Mouse (Mus musculus): ENCODE results near the gene Crhr1. TPM values are rescaled to one million over a fixed set of nuclear protein-coding genes. Genes with fewer than 3 reads are reported as not detected.
"Not testable (repeated sequence)": the region's sequence is repeated elsewhere in the genome, so short reads cannot be mapped to it uniquely, and the experiment has no call there.

Crhr1 gene
- polyA plus RNA-seq, 1 experiment: not detected

GRCm38 (mm10) chr11:104211251-104211650, 78.6 kb downstream of the Crhr1 start:
- H3K27me3 ChIP-seq (ENCODE audit: control insufficient read depth, insufficient read depth, low read length): no peaks in the 10 kb centered on the region
- WGBS: 88% methylated on average over 6 of the region's 6 CpGs
- TF ChIP-seq POLR2A (IDR thresholded peaks at IDR 0.05; ENCODE audit: low read depth, low read length) (no peak), CTCF (IDR thresholded peaks at IDR 0.05; ENCODE audit: extremely low read depth, insufficient read length, insufficient replicate concordance, low read depth, low read length) (no peak)
- no peak overlapping the region for H3K4me3 ChIP-seq (ENCODE audit: low read depth, low read length)
- H3K4me1 ChIP-seq (ENCODE audit: control insufficient read depth, insufficient read depth, insufficient read length, low read length): no peaks in the 10 kb centered on the region
- no peaks in the 10 kb centered on the region for H3K36me3 ChIP-seq (ENCODE audit: control insufficient read depth, insufficient read depth, low read length)
- H3K27ac ChIP-seq (ENCODE audit: insufficient read depth, low read depth, low read length): no peak overlapping the region

DNA sequence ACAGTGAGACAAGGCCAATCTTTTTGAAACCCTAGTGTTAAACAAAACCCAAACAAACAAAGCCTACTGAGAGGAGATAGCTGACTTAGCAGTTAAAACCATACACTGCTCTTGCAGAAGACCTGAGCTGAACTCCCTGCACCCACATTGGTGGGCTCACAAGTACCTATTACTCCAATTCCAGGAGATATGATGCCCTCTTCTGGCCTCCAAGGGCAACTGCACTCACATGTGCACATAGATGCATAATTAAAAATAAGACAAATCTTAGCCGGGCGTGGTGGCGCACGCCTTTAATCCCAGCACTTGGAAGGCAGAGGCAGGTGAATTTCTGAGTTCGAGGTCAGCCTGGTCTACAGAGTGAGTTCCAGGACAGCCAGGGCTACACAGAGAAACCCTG, 81.5 kb downstream of the Crhr1 start:
- H3K4me1 ChIP-seq (ENCODE audit: control insufficient read depth, insufficient read depth, insufficient read length, low read length); H3K36me3 ChIP-seq (ENCODE audit: control insufficient read depth, insufficient read depth, low read length); H3K27me3 ChIP-seq (ENCODE audit: control insufficient read depth, insufficient read depth, low read length); H3K4me3 ChIP-seq (ENCODE audit: low read depth, low read length); H3K27ac ChIP-seq (ENCODE audit: insufficient read depth, low read depth, low read length): not testable (repeated sequence)
- 94% methylated on average over 5 of the region's 5 CpGs for WGBS

GRCm38 (mm10) chr11:104218075-104218474, 85.4 kb downstream of the Crhr1 start:
- Histone ChIP-seq H3K4me1 (ENCODE audit: control insufficient read depth, insufficient read depth, insufficient read length, low read length) (no peaks in the 10 kb centered on the region), H3K36me3 (ENCODE audit: control insufficient read depth, insufficient read depth, low read length) (no peaks in the 10 kb centered on the region), H3K4me3 (ENCODE audit: low read depth, low read length) (no peak overlapping the region), H3K27ac (ENCODE audit: insufficient read depth, low read depth, low read length) (no peak overlapping the region), H3K27me3 (ENCODE audit: control insufficient read depth, insufficient read depth, low read length) (no peaks in the 10 kb centered on the region)
- TF ChIP-seq POLR2A (IDR thresholded peaks at IDR 0.05; ENCODE audit: low read depth, low read length) (no peak), CTCF (IDR thresholded peaks at IDR 0.05; ENCODE audit: extremely low read depth, insufficient read length, insufficient replicate concordance, low read depth, low read length) (no peak)
- 71% methylated on average over 3 of the region's 3 CpGs for WGBS

- Histone ChIP-seq H3K27ac (ENCODE audit: insufficient read depth, low read depth, low read length) (no peak overlapping the region), H3K4me3 (ENCODE audit: low read depth, low read length) (no peak overlapping the region), H3K27me3 (ENCODE audit: control insufficient read depth, insufficient read depth, low read length) (no peaks in the 10 kb centered on the region), H3K36me3 (ENCODE audit: control insufficient read depth, insufficient read depth, low read length) (no peaks in the 10 kb centered on the region), H3K4me1 (ENCODE audit: control insufficient read depth, insufficient read depth, insufficient read length, low read length) (no peaks in the 10 kb centered on the region)
- TF ChIP-seq CTCF (IDR thresholded peaks at IDR 0.05; ENCODE audit: extremely low read depth, insufficient read length, insufficient replicate concordance, low read depth, low read length) (no peak), POLR2A (IDR thresholded peaks at IDR 0.05; ENCODE audit: low read depth, low read length) (no peak)
- WGBS: 84% methylated on average over 4 of the region's 4 CpGs
These were observed 87.6 kb downstream of the Crhr1 start for GRCm38 (mm10) chr11:104220291-104220690.

DNA sequence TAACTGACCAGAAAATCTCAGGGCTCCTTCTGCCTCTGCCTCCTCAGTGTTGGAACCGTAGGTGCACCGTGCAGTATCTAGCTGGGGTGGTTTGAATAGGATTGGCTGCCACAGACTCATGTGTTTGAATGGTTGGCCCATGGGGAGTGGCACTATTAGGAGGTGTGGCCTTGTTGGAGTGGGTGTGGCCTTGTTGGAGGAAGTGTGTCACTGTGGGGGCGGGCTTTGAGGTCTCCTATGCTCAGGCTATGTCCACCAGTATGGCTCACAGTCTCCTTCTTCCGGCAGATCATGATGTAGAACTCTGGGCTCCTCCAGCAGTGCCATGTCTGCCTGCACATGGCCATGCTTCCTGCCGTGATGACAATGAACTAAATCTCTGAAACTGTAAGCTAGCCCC, 89.1 kb downstream of the Crhr1 start:
- H3K36me3 ChIP-seq (ENCODE audit: control insufficient read depth, insufficient read depth, low read length): no peaks in the 10 kb centered on the region
- H3K27me3 ChIP-seq (ENCODE audit: control insufficient read depth, insufficient read depth, low read length): no peaks in the 10 kb centered on the region
- 68% methylated on average over 5 of the region's 5 CpGs for WGBS
- TF ChIP-seq CTCF (IDR thresholded peaks at IDR 0.05; ENCODE audit: extremely low read depth, insufficient read length, insufficient replicate concordance, low read depth, low read length) (no peak), POLR2A (IDR thresholded peaks at IDR 0.05; ENCODE audit: low read depth, low read length) (no peak)
- no peak overlapping the region for H3K4me3 ChIP-seq (ENCODE audit: low read depth, low read length)
- no peaks in the 10 kb centered on the region for H3K4me1 ChIP-seq (ENCODE audit: control insufficient read depth, insufficient read depth, insufficient read length, low read length)
- H3K27ac ChIP-seq (ENCODE audit: insufficient read depth, low read depth, low read length): no peak overlapping the region

- WGBS: 73% methylated on average over 9 of the region's 9 CpGs
- Histone ChIP-seq H3K4me3 (ENCODE audit: low read depth, low read length) (no peak overlapping the region), H3K4me1 (ENCODE audit: control insufficient read depth, insufficient read depth, insufficient read length, low read length) (no peaks in the 10 kb centered on the region), H3K27ac (ENCODE audit: insufficient read depth, low read depth, low read length) (no peak overlapping the region), H3K27me3 (ENCODE audit: control insufficient read depth, insufficient read depth, low read length) (no peaks in the 10 kb centered on the region), H3K36me3 (ENCODE audit: control insufficient read depth, insufficient read depth, low read length) (no peaks in the 10 kb centered on the region)
- TF ChIP-seq CTCF (IDR thresholded peaks at IDR 0.05; ENCODE audit: extremely low read depth, insufficient read length, insufficient replicate concordance, low read depth, low read length) (no peak), POLR2A (IDR thresholded peaks at IDR 0.05; ENCODE audit: low read depth, low read length) (no peak)
These were observed 90.6 kb downstream of the Crhr1 start for GRCm38 (mm10) chr11:104223301-104223700.

Other genes with a start within 250 kb of the Crhr1 start
- gene Nsf, start 178.8 kb upstream of the Crhr1 start, polyA plus RNA-seq (2012; rRNA removed): 15.0 and 25.8 TPM in 2 replicates
- 2.6 and 3.1 TPM in 2 replicates for gene Arf2, start 166.1 kb upstream of the Crhr1 start, polyA plus RNA-seq (2012; rRNA removed)
- not detected in 2 replicates for gene Sppl2c, start 53.5 kb downstream of the Crhr1 start, polyA plus RNA-seq (2012; rRNA removed)
- gene Mapt, start 98.5 kb downstream of the Crhr1 start, polyA plus RNA-seq (2012; rRNA removed): 0.74 and 1.0 TPM in 2 replicates